Mouse (Mus musculus) hindbrain, embryonic 11.5 days (tissue): ENCODE results near the gene Ryr3. TPM values are rescaled to one million over a fixed set of nuclear protein-coding genes. Genes with fewer than 3 reads are reported as not detected.

Experiments
- ATAC-seq: fragments of 200-750 bp; cut with Nextera tagmentation; 2 replicates; pipeline ENCODE4 v1.8.0; 2017; ENCODE audit warnings: mild to moderate bottlenecking, moderate TSS enrichment, moderate library complexity; ENCODE audit not compliant: low FRiP score
- DNase-seq: peaks from one replicate; pipeline ENCODE4 v3.0.0-alpha.2; 2015; ENCODE audit warnings: low spot score
- H3K27ac ChIP-seq: fragments of 300-500 bp; sonication (generic); 2 replicates; pipeline ENCODE4 v1.5.1; 2014; ENCODE audit warnings: mild to moderate bottlenecking, low read depth, low read length
- H3K27me3 ChIP-seq: fragments of 300-500 bp; sonication (generic); 2 replicates; pipeline ENCODE4 v1.6.1; 2014; ENCODE audit warnings: mild to moderate bottlenecking, low read length, moderate library complexity, mixed read lengths; ENCODE audit not compliant: control insufficient read depth, insufficient read depth
- H3K36me3 ChIP-seq: fragments of 300-500 bp; sonication (generic); 2 replicates; pipeline ENCODE4 v1.6.1; 2014; ENCODE audit warnings: mild to moderate bottlenecking, low read length, moderate library complexity, mixed read lengths; ENCODE audit not compliant: control insufficient read depth, insufficient read depth
- H3K4me1 ChIP-seq: fragments of 300-500 bp; sonication (generic); replicated peaks from 2 replicates; pipeline ENCODE4 v1.6.1; 2014; ENCODE audit warnings: low read length, mixed read lengths; ENCODE audit not compliant: control insufficient read depth, insufficient read depth
- H3K4me2 ChIP-seq: fragments of 300-500 bp; sonication (generic); replicated peaks from 2 replicates; pipeline ENCODE4 v1.6.1; 2014; ENCODE audit warnings: mild to moderate bottlenecking, low read depth, low read length
- H3K4me3 ChIP-seq: fragments of 300-500 bp; sonication (generic); 2 replicates; pipeline ENCODE4 v1.5.1; 2014; ENCODE audit warnings: low read depth, low read length
- H3K9ac ChIP-seq: fragments of 300-500 bp; sonication (generic); 2 replicates; pipeline ENCODE4 v1.6.1; 2014; ENCODE audit warnings: low read depth, low read length
- H3K9me3 ChIP-seq: fragments of 300-500 bp; sonication (generic); 2 replicates; pipeline ENCODE4 v1.6.1; 2016; ENCODE audit warnings: low read length; ENCODE audit not compliant: control insufficient read depth
- WGBS: fragments of 180-500 bp; shearing (Covaris S2); extraction: QIAGEN DNeasy Blood & Tissue Kit; methylation state at CpG from one replicate; pipeline ENCODE4 v1.1.7; 2014; 5-methylcytosine and 5-hydroxymethylcytosine counted together
- polyA plus RNA-seq: library from polyadenylated mRNA; unstranded; fragments of >200 nt; fragmentation: Nextera tagmentation; extraction: Ambion mirVana; gene quantifications from 2 replicates; pipeline ENCODE4 v1.2.1, GENCODE M21; 2014

Gene Ryr3
- 1.0 and 1.9 TPM in 2 replicates for polyA plus RNA-seq

- DNase-seq (peak; percentile 70), ATAC-seq (peak; percentile 94)
- H3K36me3 ChIP-seq = no peaks in the 10 kb centered on the region
- peak within 1 kb of the TSS; percentile 46; the same call in 1 of the 2 replicates for H3K9ac ChIP-seq
- no peaks in the 10 kb centered on the region for H3K4me1 ChIP-seq
- H3K9me3 ChIP-seq = no peaks in the 10 kb centered on the region
- H3K4me3 ChIP-seq = peak within 1 kb of the TSS; percentile 48
- H3K27me3 ChIP-seq = peaks cover 8% of the 10 kb centered on the region
- WGBS = under 1% methylated on average over 38 of the region's 72 CpGs
- H3K4me2 ChIP-seq = peak within 1 kb of the TSS; percentile 92
- H3K27ac ChIP-seq = no peak within 1 kb of the TSS
Measured at GRCm38 (mm10) chr2:113216746-113217461, at the start of gene Ryr3. Gene Ryr3 (minus strand): TSS chr2:113217096.

GRCm38 (mm10) chr2:113238871-113239270 lies 22.0 kb upstream of the Ryr3 start:
- H3K27ac ChIP-seq = no peak overlapping the region
- ATAC-seq = no peak
- WGBS = 83% methylated on average over 5 of the region's 5 CpGs

DNA sequence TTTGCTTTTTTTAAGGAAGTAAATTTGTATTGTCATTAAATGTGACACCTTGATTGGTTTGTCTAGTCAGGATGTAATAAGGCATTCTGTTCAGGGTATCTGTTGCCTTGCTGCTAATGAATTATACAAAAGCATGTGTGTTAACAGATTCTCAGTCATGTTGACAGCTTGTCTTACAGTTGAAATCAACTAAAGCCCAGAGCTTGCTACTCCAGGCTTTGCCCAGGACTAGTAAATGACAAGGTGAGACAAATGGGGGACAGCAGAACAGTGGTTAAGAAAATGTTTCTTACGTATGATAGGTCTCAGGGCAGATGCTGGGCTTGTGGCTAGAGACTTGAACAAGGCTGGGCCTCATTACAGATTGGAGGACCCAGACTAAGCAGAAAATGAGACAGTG lies 20.1 kb upstream of the Ryr3 start:
- Histone ChIP-seq H3K4me3 (no peak overlapping the region), H3K27ac (no peak overlapping the region), H3K4me2 (no peak overlapping the region), H3K36me3 (no peaks in the 10 kb centered on the region), H3K27me3 (no peaks in the 10 kb centered on the region), H3K4me1 (no peaks in the 10 kb centered on the region), H3K9ac (no peak overlapping the region), H3K9me3 (no peaks in the 10 kb centered on the region)
- ATAC-seq = no peak
- 80% methylated on average over 1 of the region's 1 CpGs for WGBS
- DNase-seq = no peak

More at GRCm38 (mm10) chr2:113238871-113239270, 22.0 kb upstream of the Ryr3 start:
- Histone ChIP-seq H3K36me3 (no peaks in the 10 kb centered on the region), H3K9ac (no peak overlapping the region), H3K9me3 (no peaks in the 10 kb centered on the region), H3K27me3 (no peaks in the 10 kb centered on the region), H3K4me3 (no peak overlapping the region), H3K4me1 (no peaks in the 10 kb centered on the region), H3K4me2 (no peak overlapping the region)
- DNase-seq = no peak

DNA sequence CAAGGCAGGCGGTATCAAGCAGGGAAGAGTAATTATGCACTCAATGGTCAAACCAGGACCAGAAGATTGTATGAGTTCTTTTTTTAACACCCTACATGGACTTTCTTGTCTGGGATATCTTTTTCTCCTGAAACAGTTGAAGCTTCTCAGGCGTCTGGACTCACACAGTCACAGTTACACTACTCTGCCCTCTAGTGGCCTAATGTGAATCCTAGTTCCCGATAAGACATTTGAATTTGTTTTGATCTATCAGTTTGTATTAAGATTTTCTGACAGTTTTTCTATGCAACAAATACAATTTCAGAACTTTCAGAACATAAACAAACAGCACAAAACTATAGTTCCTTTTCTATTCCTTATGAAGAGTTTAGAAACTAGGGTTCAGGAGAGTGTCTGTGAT lies 17.7 kb upstream of the Ryr3 start:
- Histone ChIP-seq H3K9me3 (no peaks in the 10 kb centered on the region), H3K9ac (no peak overlapping the region), H3K4me2 (no peak overlapping the region), H3K27me3 (no peaks in the 10 kb centered on the region), H3K4me1 (no peaks in the 10 kb centered on the region), H3K27ac (no peak overlapping the region), H3K4me3 (no peak overlapping the region), H3K36me3 (no peaks in the 10 kb centered on the region)
- ATAC-seq = no peak
- 20% methylated on average over 3 of the region's 3 CpGs for WGBS
- DNase-seq = peak; percentile 75

DNA sequence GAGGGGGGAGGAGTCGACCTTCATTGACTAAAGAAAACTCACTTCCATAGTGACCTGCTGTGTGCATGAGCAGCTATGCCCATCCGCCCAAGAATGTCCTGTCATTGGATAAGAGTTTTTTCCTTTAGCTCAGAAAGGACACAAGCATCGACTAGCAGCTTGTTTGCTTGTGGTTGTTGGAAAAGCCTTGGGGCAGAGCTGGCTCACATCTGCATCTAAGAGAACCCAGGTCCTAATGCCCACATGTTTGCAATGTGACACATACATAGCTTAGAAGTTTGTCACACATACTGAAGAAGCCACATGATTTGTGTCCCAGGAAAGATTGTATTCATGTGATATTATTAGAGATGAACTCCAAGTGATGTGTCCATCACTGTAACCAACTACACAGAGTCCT lies 16.5 kb upstream of the Ryr3 start:
- ATAC-seq (no peak), DNase-seq (no peak)
- Histone ChIP-seq H3K4me1 (no peaks in the 10 kb centered on the region), H3K36me3 (no peaks in the 10 kb centered on the region), H3K27me3 (no peaks in the 10 kb centered on the region), H3K4me3 (no peak overlapping the region), H3K27ac (no peak overlapping the region), H3K9me3 (no peaks in the 10 kb centered on the region), H3K4me2 (no peak overlapping the region), H3K9ac (no peak overlapping the region)
- WGBS = 55% methylated on average over 3 of the region's 3 CpGs

GRCm38 (mm10) chr2:113216105-113216745 lies 671 bp downstream of the Ryr3 start:
- Histone ChIP-seq H3K9ac (peak overlapping the region; percentile 41; the same call in 1 of the 2 replicates), H3K9me3 (no peaks in the 10 kb centered on the region), H3K4me3 (peak overlapping the region; percentile 48), H3K4me2 (peak overlapping the region; percentile 92), H3K36me3 (no peaks in the 10 kb centered on the region), H3K27me3 (peaks cover 8% of the 10 kb centered on the region), H3K27ac (no peak overlapping the region), H3K4me1 (no peaks in the 10 kb centered on the region)
- peak; percentile 53 for DNase-seq
- peak; percentile 10; the same call in 1 of the 2 replicates for ATAC-seq
- 5% methylated on average over 23 of the region's 23 CpGs for WGBS

DNA sequence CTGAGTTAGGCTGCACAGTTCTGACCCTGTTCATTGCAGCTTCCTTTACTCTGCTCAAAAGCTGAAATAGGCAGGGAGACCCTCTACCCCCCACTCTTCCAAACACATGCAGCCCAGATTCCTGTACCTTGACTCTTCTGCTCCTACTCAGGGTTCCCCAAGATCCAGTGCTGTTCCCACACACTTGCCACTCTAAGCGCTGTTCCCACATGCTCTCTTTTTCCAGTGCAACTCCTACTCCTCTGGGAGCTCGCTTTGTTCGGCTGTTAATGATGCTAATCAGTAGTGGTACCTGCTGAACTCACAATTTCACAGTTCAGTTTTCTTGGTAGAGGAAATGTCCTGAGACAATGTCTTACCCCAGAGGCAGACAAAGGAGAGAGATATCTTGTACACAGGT lies 6.9 kb downstream of the Ryr3 start:
- no peaks in the 10 kb centered on the region for H3K36me3 ChIP-seq
- no peak for ATAC-seq
- no peaks in the 10 kb centered on the region for H3K9me3 ChIP-seq
- H3K4me2 ChIP-seq = no peak overlapping the region
- H3K9ac ChIP-seq = no peak overlapping the region
- H3K27me3 ChIP-seq = no peaks in the 10 kb centered on the region
- WGBS = 81% methylated on average over 3 of the region's 3 CpGs
- no peak overlapping the region for H3K27ac ChIP-seq
- DNase-seq = no peak
- no peak overlapping the region for H3K4me3 ChIP-seq
- no peaks in the 10 kb centered on the region for H3K4me1 ChIP-seq

GRCm38 (mm10) chr2:113209263-113209662 lies 7.6 kb downstream of the Ryr3 start:
- Histone ChIP-seq H3K4me3 (no peak overlapping the region), H3K9me3 (no peaks in the 10 kb centered on the region), H3K36me3 (no peaks in the 10 kb centered on the region), H3K27me3 (no peaks in the 10 kb centered on the region), H3K27ac (no peak overlapping the region), H3K4me2 (no peak overlapping the region), H3K4me1 (no peaks in the 10 kb centered on the region), H3K9ac (no peak overlapping the region)
- no peak for ATAC-seq
- WGBS = 91% methylated on average over 9 of the region's 9 CpGs
- no peak for DNase-seq

DNA sequence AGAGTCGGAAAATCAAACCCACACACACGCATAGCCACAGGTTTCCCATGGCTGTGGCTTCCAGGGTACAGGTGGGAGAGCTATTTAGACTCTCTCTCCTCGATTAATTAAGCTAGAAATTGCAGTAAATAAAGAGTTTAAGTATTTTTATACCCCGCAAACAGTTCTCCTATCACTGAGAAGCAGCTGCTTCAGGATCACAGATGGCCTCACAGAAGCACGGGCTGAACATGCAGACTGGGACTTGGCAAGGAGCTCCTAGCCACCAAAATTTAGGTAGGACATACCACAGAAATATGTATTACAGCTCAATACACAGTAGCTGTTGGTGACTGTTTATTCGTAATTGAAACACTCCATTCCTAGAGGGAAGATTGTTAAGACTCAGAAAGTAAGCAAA lies 14.0 kb downstream of the Ryr3 start:
- ATAC-seq (no peak), DNase-seq (no peak)
- no peaks in the 10 kb centered on the region for H3K27me3 ChIP-seq
- H3K4me1 ChIP-seq = no peaks in the 10 kb centered on the region
- no peak overlapping the region for H3K4me3 ChIP-seq
- no peak overlapping the region for H3K4me2 ChIP-seq
- no peak overlapping the region for H3K27ac ChIP-seq
- no peaks in the 10 kb centered on the region for H3K36me3 ChIP-seq
- no peak overlapping the region for H3K9ac ChIP-seq
- WGBS = 83% methylated on average over 6 of the region's 6 CpGs
- no peaks in the 10 kb centered on the region for H3K9me3 ChIP-seq
